Mouse (Mus musculus) myocyte (in vitro differentiated cells): ENCODE measurements around the gene Myb. TPM values are rescaled to one million over a fixed set of nuclear protein-coding genes. Genes with fewer than 3 reads are reported as not detected.
A peak's percentile ranks its signal among the peaks of the same experiment; 100 is the strongest.

Experiments used
- H3K27me3 ChIP-seq: one replicate; pipeline ENCODE4 v1.6.1; 2011; ENCODE audit not compliant: control insufficient read depth, insufficient read depth, insufficient read length
- H3K36me3 ChIP-seq: one replicate; pipeline ENCODE4 v1.6.1; 2011; ENCODE audit not compliant: control insufficient read depth, insufficient read depth
- H3K4me2 ChIP-seq: one replicate; pipeline ENCODE4 v1.6.1; 2011; ENCODE audit warnings: low read depth, control low read depth
- H3K4me3 ChIP-seq: one replicate; pipeline ENCODE4 v1.5.1; 2011; ENCODE audit warnings: mild to moderate bottlenecking, control low read depth, moderate library complexity
- H3K79me2 ChIP-seq: one replicate; pipeline ENCODE4 v1.6.1; 2011; ENCODE audit not compliant: control insufficient read depth, insufficient read depth
- H3ac ChIP-seq: one replicate; pipeline ENCODE4 v1.6.1; 2011; ENCODE audit not compliant: control insufficient read depth, insufficient read length
- CEBPB ChIP-seq: IDR thresholded peaks from 2 replicates; pipeline ENCODE4 v1.6.1; 2011; ENCODE audit warnings: mild to moderate bottlenecking, moderate library complexity; ENCODE audit not compliant: poor library complexity, insufficient read depth, severe bottlenecking
- E2F4 ChIP-seq: IDR thresholded peaks from one replicate; pipeline ENCODE4 v1.6.1; 2011; ENCODE audit warnings: mild to moderate bottlenecking, control low read depth, moderate library complexity; ENCODE audit not compliant: insufficient read depth
- MAX ChIP-seq: IDR thresholded peaks from one replicate; pipeline ENCODE4 v1.6.1; 2011; ENCODE audit warnings: low read depth, mild to moderate bottlenecking, control low read depth
- MYOD1 ChIP-seq, 3 experiments: IDR thresholded peaks; one replicate each; pipeline ENCODE4 v1.6.1; 2011; ENCODE audit warnings: control low read depth in 2 of 3, low read depth in 2 of 3, mild to moderate bottlenecking in 2 of 3, moderate library complexity in 1 of 3; ENCODE audit not compliant: insufficient read length in 2 of 3, control insufficient read depth in 1 of 3
- MYOG ChIP-seq, 3 experiments: IDR thresholded peaks; one replicate each; pipeline ENCODE4 v1.6.1; 2011; ENCODE audit warnings: control low read depth in 2 of 3, low read depth in 2 of 3, mild to moderate bottlenecking in 2 of 3; ENCODE audit not compliant: insufficient read length in 2 of 3, control insufficient read depth in 1 of 3, insufficient read depth in 1 of 3
- POLR2A ChIP-seq: IDR thresholded peaks from one replicate; pipeline ENCODE4 v1.6.1; 2011; ENCODE audit warnings: low read depth, mild to moderate bottlenecking, control low read depth, moderate library complexity; ENCODE audit not compliant: insufficient read length
- POLR2AphosphoS2 ChIP-seq: IDR thresholded peaks from one replicate; pipeline ENCODE4 v1.6.1; 2011; ENCODE audit warnings: low read depth, control low read depth; ENCODE audit not compliant: insufficient read length
- REST ChIP-seq: IDR thresholded peaks from one replicate; pipeline ENCODE4 v1.6.1; 2011; ENCODE audit warnings: mild to moderate bottlenecking, control low read depth, moderate library complexity; ENCODE audit not compliant: insufficient read depth, insufficient read length
- SRF ChIP-seq: IDR thresholded peaks from one replicate; pipeline ENCODE4 v1.6.1; 2011; ENCODE audit warnings: low read depth; ENCODE audit not compliant: control insufficient read depth, insufficient read length
- TCF12 ChIP-seq: IDR thresholded peaks from one replicate; pipeline ENCODE4 v1.6.1; 2011; ENCODE audit warnings: mild to moderate bottlenecking, control low read depth; ENCODE audit not compliant: poor library complexity, insufficient read depth, severe bottlenecking
- TCF3 ChIP-seq: IDR thresholded peaks from one replicate; pipeline ENCODE4 v1.6.1; 2011; ENCODE audit warnings: low read depth, control low read depth; ENCODE audit not compliant: insufficient read length
- USF1 ChIP-seq: IDR thresholded peaks from one replicate; pipeline ENCODE4 v1.6.1; 2011; ENCODE audit warnings: low read depth, mild to moderate bottlenecking, control low read depth, moderate library complexity
- polyA plus RNA-seq: library from polyadenylated mRNA; unstranded; fragments of >200 nt; fragmentation: generic; extraction: Trizol; gene quantifications from one replicate; pipeline ENCODE4 v1.2.1, GENCODE M21; 2012; ENCODE audit warnings: missing spikeins

Myb gene
- polyA plus RNA-seq, 1 experiment: 0.02 TPM

GRCm38 (mm10) chr10:21167165-21167564 lies 6.4 kb upstream of the Myb start:
- Histone ChIP-seq H3K4me3 (no peak overlapping the region), H3K36me3 (no peaks in the 10 kb centered on the region), H3K27me3 (no peaks in the 10 kb centered on the region), H3ac (no peak overlapping the region), H3K4me2 (no peak overlapping the region), H3K79me2 (no peaks in the 10 kb centered on the region)
- TF ChIP-seq REST (no peak), TCF12 (no peak), POLR2A (no peak), SRF (no peak), USF1 (no peak), MYOG (IDR thresholded peaks at IDR 0.05; ENCODE audit: control insufficient read depth in 1 of 3, insufficient read depth in 1 of 3, insufficient read length in 2 of 3, low read depth in 2 of 3) (no peak), POLR2AphosphoS2 (no peak), MYOD1 (IDR thresholded peaks at IDR 0.05; ENCODE audit: control insufficient read depth in 1 of 3, insufficient read length in 2 of 3, low read depth in 2 of 3) (no peak), MAX (no peak), E2F4 (no peak), TCF3 (no peak), CEBPB (no peak)

DNA sequence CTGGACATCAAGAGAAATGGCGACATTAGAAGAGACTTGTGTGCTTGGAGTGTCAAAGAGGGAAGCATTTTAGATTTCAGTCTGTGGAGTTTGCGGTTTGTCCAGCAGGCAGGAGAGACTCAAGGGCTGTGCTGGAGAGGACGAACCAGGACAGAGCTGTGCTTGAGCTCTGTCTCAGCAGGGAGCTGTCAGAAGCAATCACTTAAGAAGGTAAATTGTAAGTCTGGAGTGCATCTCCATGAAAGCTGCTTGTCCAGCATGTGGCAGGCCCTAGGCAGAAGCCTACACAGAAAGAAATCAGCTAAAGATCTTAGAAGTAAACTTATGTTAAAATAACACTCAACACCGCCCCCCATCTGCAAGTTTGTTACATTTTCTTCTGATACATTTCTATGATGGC lies 4.6 kb upstream of the Myb start:
- no peaks in the 10 kb centered on the region for H3K36me3 ChIP-seq
- H3K79me2 ChIP-seq: no peaks in the 10 kb centered on the region
- no peak overlapping the region for H3K4me2 ChIP-seq
- H3K4me3 ChIP-seq: no peak overlapping the region
- TF ChIP-seq TCF12: no peak
- TF ChIP-seq MYOG (IDR thresholded peaks at IDR 0.05; ENCODE audit: control insufficient read depth in 1 of 3, insufficient read depth in 1 of 3, insufficient read length in 2 of 3, low read depth in 2 of 3): no peak
- no peak for TF ChIP-seq REST
- TF ChIP-seq MAX: no peak
- TF ChIP-seq POLR2A: no peak
- TF ChIP-seq SRF: no peak
- TF ChIP-seq MYOD1 (IDR thresholded peaks at IDR 0.05; ENCODE audit: control insufficient read depth in 1 of 3, insufficient read length in 2 of 3, low read depth in 2 of 3): no peak
- TF ChIP-seq E2F4: no peak
- TF ChIP-seq CEBPB: no peak
- no peak for TF ChIP-seq USF1
- TF ChIP-seq POLR2AphosphoS2: no peak
- no peak for TF ChIP-seq TCF3
- H3ac ChIP-seq: no peak overlapping the region
- H3K27me3 ChIP-seq: peaks cover 12% of the 10 kb centered on the region

GRCm38 (mm10) chr10:21162124-21162523 lies 1.3 kb upstream of the Myb start:
- no peak overlapping the region for H3K4me2 ChIP-seq
- H3K27me3 ChIP-seq: peaks cover 38% of the 10 kb centered on the region
- no peak overlapping the region for H3ac ChIP-seq
- H3K4me3 ChIP-seq: no peak overlapping the region
- H3K36me3 ChIP-seq: no peaks in the 10 kb centered on the region
- H3K79me2 ChIP-seq: no peaks in the 10 kb centered on the region
- TF ChIP-seq MYOG (IDR thresholded peaks at IDR 0.05; ENCODE audit: control insufficient read depth in 1 of 3, insufficient read depth in 1 of 3, insufficient read length in 2 of 3, low read depth in 2 of 3) (no peak), TCF12 (no peak), POLR2AphosphoS2 (no peak), MYOD1 (IDR thresholded peaks at IDR 0.05; ENCODE audit: control insufficient read depth in 1 of 3, insufficient read length in 2 of 3, low read depth in 2 of 3) (no peak), TCF3 (no peak), POLR2A (no peak), CEBPB (no peak), REST (no peak), E2F4 (no peak), USF1 (no peak), MAX (no peak), SRF (no peak)

- no peak for TF ChIP-seq E2F4
- TF ChIP-seq POLR2A: no peak
- no peak for TF ChIP-seq MYOD1 (IDR thresholded peaks at IDR 0.05; ENCODE audit: control insufficient read depth in 1 of 3, insufficient read length in 2 of 3, low read depth in 2 of 3)
- no peak for TF ChIP-seq POLR2AphosphoS2
- TF ChIP-seq MAX: no peak
- no peak for TF ChIP-seq MYOG (IDR thresholded peaks at IDR 0.05; ENCODE audit: control insufficient read depth in 1 of 3, insufficient read depth in 1 of 3, insufficient read length in 2 of 3, low read depth in 2 of 3)
- no peak for TF ChIP-seq SRF
- TF ChIP-seq TCF12: no peak
- no peak for TF ChIP-seq REST
- TF ChIP-seq CEBPB: no peak
- TF ChIP-seq USF1: no peak
- no peak for TF ChIP-seq TCF3
- H3K4me3 ChIP-seq: peak overlapping the region; percentile 17
- peak overlapping the region; percentile 97 for H3K4me2 ChIP-seq
- H3ac ChIP-seq: no peak overlapping the region
- peaks cover 38% of the 10 kb centered on the region for H3K27me3 ChIP-seq
- no peaks in the 10 kb centered on the region for H3K36me3 ChIP-seq
- H3K79me2 ChIP-seq: no peaks in the 10 kb centered on the region
These were observed 743 bp upstream of the Myb start for GRCm38 (mm10) chr10:21161359-21162094.
